24 mouse cellular contexts compared by ENCODE assay signal in genomic region chr15:101742711-101743110, GRCm38 (mm10). TPM values are rescaled to one million over a fixed set of nuclear protein-coding genes. Genes with fewer than 3 reads are reported as not detected.
DNase-seq lines count a peak whose midpoint lies in the region; ATAC-seq lines count a peak whose summit lies in the region.
"Had no signal": no experiment of that assay in that cellular context is flagged by ENCODE, and none has a peak within 500 bp of the region (broad histone marks: within the 10 kb centered on the region; RNA-seq: fewer than 3 reads in every experiment).

Gene Krt71 (minus strand): TSS chr15:101743109.

- no peaks in the 10 kb centered on the region for H3K27me3 ChIP-seq in embryonic facial prominence, embryonic 14.5 days (replicated peaks; ENCODE audit: control insufficient read depth, insufficient read depth, low read length)
- H3K27me3 ChIP-seq in embryonic facial prominence, embryonic 10.5 days (replicated peaks; ENCODE audit: low read depth, poor library complexity, severe bottlenecking) = peaks cover 10% of the 10 kb centered on the region
- H3K27me3 ChIP-seq: forebrain, embryonic 13.5 days; hindbrain, embryonic 15.5 days; midbrain, embryonic 12.5 days had no signal

- no peak within 1 kb of the TSS for H3K9ac ChIP-seq in embryonic facial prominence, embryonic 14.5 days (ENCODE audit: low read depth, low read length)
- H3K9ac ChIP-seq: embryonic facial prominence, embryonic 12.5 days; forebrain, embryonic 13.5 days; hindbrain, embryonic 15.5 days; limb, embryonic 13.5 days; liver, embryonic 13.5 days; midbrain, embryonic 12.5 days had no signal

- DNase-seq in embryonic facial prominence, embryonic 14.5 days (ENCODE audit: low spot score) = no peak
- DNase-seq in embryonic facial prominence, embryonic 10.5 days (ENCODE audit: low spot score) = no peak
- DNase-seq in cerebellum, adult 11 months = peak; percentile 54
- DNase-seq in cerebellum, adult 9-11 months = peak; percentile 78
- no peak for DNase-seq in ovary, postnatal 14 days (ENCODE audit: low spot score)
- DNase-seq in ovary, adult 18-20 months (ENCODE audit: low spot score) = no peak
- no peak for DNase-seq in kidney, adult 11 months
- no peak for DNase-seq in frontal cortex, postnatal 14 days (ENCODE audit: low spot score in 2 of 2)
- DNase-seq: heart, postnatal 4 days; kidney, adult 9 months; kidney, postnatal 14 days; liver, embryonic 13.5 days; lung, adult 2 months; lung, postnatal 14 days; right cerebral cortex, postnatal 14 days had no signal

- ATAC-seq in embryonic facial prominence, embryonic 14.5 days (ENCODE audit: low read depth) = no peak
- ATAC-seq: forebrain, embryonic 13.5 days had no signal

- H3K4me3 ChIP-seq in embryonic facial prominence, embryonic 14.5 days (ENCODE audit: low read depth, low read length) = no peak within 1 kb of the TSS
- no peak within 1 kb of the TSS for H3K4me3 ChIP-seq in embryonic facial prominence, embryonic 10.5 days
- H3K4me3 ChIP-seq: embryonic facial prominence, embryonic 12.5 days; forebrain, embryonic 13.5 days; heart, embryonic 10.5 days; hindbrain, embryonic 15.5 days; limb, embryonic 13.5 days; liver, embryonic 13.5 days; midbrain, embryonic 12.5 days had no signal

- no peaks in the 10 kb centered on the region for H3K4me1 ChIP-seq in embryonic facial prominence, embryonic 14.5 days (ENCODE audit: control insufficient read depth, insufficient read depth, low read length)
- no peaks in the 10 kb centered on the region for H3K4me1 ChIP-seq in embryonic facial prominence, embryonic 10.5 days
- H3K4me1 ChIP-seq: embryonic facial prominence, embryonic 12.5 days; forebrain, embryonic 13.5 days; hindbrain, embryonic 15.5 days; limb, embryonic 13.5 days; liver, embryonic 13.5 days; midbrain, embryonic 12.5 days had no signal

- no peaks in the 10 kb centered on the region for H3K36me3 ChIP-seq in embryonic facial prominence, embryonic 14.5 days (ENCODE audit: control insufficient read depth, insufficient read depth, low read length)
- no peaks in the 10 kb centered on the region for H3K36me3 ChIP-seq in embryonic facial prominence, embryonic 10.5 days (replicated peaks)
- H3K36me3 ChIP-seq: embryonic facial prominence, embryonic 12.5 days; heart, embryonic 10.5 days; hindbrain, embryonic 15.5 days; limb, embryonic 13.5 days; liver, embryonic 13.5 days; midbrain, embryonic 12.5 days had no signal

- WGBS in embryonic facial prominence, embryonic 14.5 days = 65% methylated on average over 14 of the region's 14 CpGs
- 55% methylated on average over 14 of the region's 14 CpGs for WGBS in embryonic facial prominence, embryonic 10.5 days

- H3K9me3 ChIP-seq in embryonic facial prominence, embryonic 14.5 days (ENCODE audit: control insufficient read depth, low read length) = no peaks in the 10 kb centered on the region
- no peaks in the 10 kb centered on the region for H3K9me3 ChIP-seq in embryonic facial prominence, embryonic 10.5 days
- H3K9me3 ChIP-seq: embryonic facial prominence, embryonic 12.5 days; forebrain, embryonic 13.5 days; heart, embryonic 10.5 days; hindbrain, embryonic 15.5 days; limb, embryonic 13.5 days; liver, embryonic 13.5 days; midbrain, embryonic 12.5 days had no signal

- no peak within 1 kb of the TSS for H3K27ac ChIP-seq in embryonic facial prominence, embryonic 14.5 days (replicated peaks; ENCODE audit: low read depth, low read length)
- no peak within 1 kb of the TSS for H3K27ac ChIP-seq in embryonic facial prominence, embryonic 10.5 days (replicated peaks)
- H3K27ac ChIP-seq: embryonic facial prominence, embryonic 12.5 days; forebrain, embryonic 13.5 days; heart, embryonic 10.5 days; hindbrain, embryonic 15.5 days; limb, embryonic 13.5 days; liver, embryonic 13.5 days; midbrain, embryonic 12.5 days; stomach, postnatal 0 days had no signal

- H3K4me2 ChIP-seq in embryonic facial prominence, embryonic 14.5 days (ENCODE audit: low read depth, low read length) = no peak within 1 kb of the TSS
- H3K4me2 ChIP-seq: embryonic facial prominence, embryonic 12.5 days; forebrain, embryonic 13.5 days; hindbrain, embryonic 15.5 days; limb, embryonic 13.5 days; liver, embryonic 13.5 days; midbrain, embryonic 12.5 days had no signal

RNA-seq across cellular contexts. Expression of gene Krt71, which starts in this region (rescaled TPM):
- polyA plus RNA-seq in embryonic facial prominence, embryonic 14.5 days (2014; fragmentation: Nextera tagmentation; extraction: Ambion mirVana) = 9.3 and 14.3 TPM in 2 replicates
- not detected in 2 replicates for polyA plus RNA-seq in embryonic facial prominence, embryonic 10.5 days (2016; fragmentation: Nextera tagmentation; extraction: Ambion mirVana)
- polyA plus RNA-seq: embryonic facial prominence, embryonic 12.5 days; forebrain, embryonic 13.5 days; heart, embryonic 10.5 days; intestine, embryonic 14.5 days; limb, embryonic 13.5 days; liver, embryonic 13.5 days; lung, adult 2 months; midbrain, embryonic 12.5 days; stomach, postnatal 0 days; urinary bladder, adult 2 months had no signal

Comparison
In these comparisons a context has a peak if more than half of its experiments do, and no peak if none do; other contexts are left out.
1. RNA of gene Krt71 (polyA plus RNA-seq): 9.3 to 14.3 TPM in embryonic facial prominence, embryonic 14.5 days; not detected in embryonic facial prominence, embryonic 10.5 days; every median in the first group is over 10 times any median in the second.
2. DNase-seq: peak in cerebellum, adult 11 months (single experiment) and cerebellum, adult 9-11 months (single experiment); none in embryonic facial prominence, embryonic 14.5 days (single experiment), embryonic facial prominence, embryonic 10.5 days (single experiment), ovary, postnatal 14 days (single experiment), ovary, adult 18-20 months (single experiment), kidney, adult 11 months (single experiment) and frontal cortex, postnatal 14 days (0 of 2).